Mouse (Mus musculus) layer of hippocampus, postnatal 36 days (tissue): Measurements from ENCODE around the gene Mapre3. TPM values are rescaled to one million over a fixed set of nuclear protein-coding genes. Genes with fewer than 3 reads are reported as not detected.

Source experiments
- DNase-seq, 2 experiments: peaks; one replicate each; pipeline ENCODE4 v3.0.0; 2022
- total RNA-seq, 2 experiments: library from RNA; stranded (reverse); gene quantifications; 2 replicates each; pipeline ENCODE4 v1.2.3; 2021

The Mapre3 gene
- 100 to 1,000 TPM; 239 to 251 TPM for total RNA-seq

- peak; percentile 94 for DNase-seq
Measured at GRCm38 (mm10) chr5:30814424-30815119, at the start of gene Mapre3. Mapre3 (plus strand) TSS chr5:30814641.

GRCm38 (mm10) chr5:30765596-30766370, 48.7 kb upstream of the Mapre3 start:
- DNase-seq: no peak

- no peak for DNase-seq
Measured at GRCm38 (mm10) chr5:30768082-30768481, 46.4 kb upstream of the Mapre3 start.

GRCm38 (mm10) chr5:30768598-30768997, 45.8 kb upstream of the Mapre3 start:
- DNase-seq: no peak

GRCm38 (mm10) chr5:30769075-30769474, 45.4 kb upstream of the Mapre3 start:
- no peak for DNase-seq

GRCm38 (mm10) chr5:30774601-30775371, 39.7 kb upstream of the Mapre3 start:
- DNase-seq: peak; percentile 89

GRCm38 (mm10) chr5:30780699-30781098, 33.7 kb upstream of the Mapre3 start:
- DNase-seq: peak; percentile 45 to 62

GRCm38 (mm10) chr5:30781147-30781546, 33.3 kb upstream of the Mapre3 start:
- no peak for DNase-seq

GRCm38 (mm10) chr5:30787381-30787780, 27.1 kb upstream of the Mapre3 start:
- no peak for DNase-seq

GRCm38 (mm10) chr5:30790047-30790446, 24.4 kb upstream of the Mapre3 start:
- no peak for DNase-seq

GRCm38 (mm10) chr5:30796125-30796524, 18.3 kb upstream of the Mapre3 start:
- DNase-seq: peak; percentile 75 to 76

- DNase-seq: no peak
Measured at GRCm38 (mm10) chr5:30797482-30797881, 17.0 kb upstream of the Mapre3 start.

GRCm38 (mm10) chr5:30797982-30798381, 16.5 kb upstream of the Mapre3 start:
- no peak for DNase-seq

- DNase-seq: no peak
Measured at GRCm38 (mm10) chr5:30798965-30799364, 15.5 kb upstream of the Mapre3 start.

GRCm38 (mm10) chr5:30802724-30803467, 11.5 kb upstream of the Mapre3 start:
- DNase-seq: no peak

GRCm38 (mm10) chr5:30806106-30806505, 8.3 kb upstream of the Mapre3 start:
- DNase-seq: peak; percentile 73 to 83

GRCm38 (mm10) chr5:30815120-30815465, 652 bp downstream of the Mapre3 start:
- no peak for DNase-seq

GRCm38 (mm10) chr5:30816261-30816791, 1.9 kb downstream of the Mapre3 start:
- no peak for DNase-seq

- DNase-seq: peak in 1 of 2 experiments; percentile 56
Measured at GRCm38 (mm10) chr5:30818758-30819309, 4.4 kb downstream of the Mapre3 start.

- DNase-seq: no peak
Measured at GRCm38 (mm10) chr5:30822689-30823088, 8.2 kb downstream of the Mapre3 start.

- no peak for DNase-seq
Measured at GRCm38 (mm10) chr5:30823091-30823490, 8.7 kb downstream of the Mapre3 start.
